Mouse (Mus musculus): ENCODE data around the gene Tnni1.

Gene Tnni1

DNA sequence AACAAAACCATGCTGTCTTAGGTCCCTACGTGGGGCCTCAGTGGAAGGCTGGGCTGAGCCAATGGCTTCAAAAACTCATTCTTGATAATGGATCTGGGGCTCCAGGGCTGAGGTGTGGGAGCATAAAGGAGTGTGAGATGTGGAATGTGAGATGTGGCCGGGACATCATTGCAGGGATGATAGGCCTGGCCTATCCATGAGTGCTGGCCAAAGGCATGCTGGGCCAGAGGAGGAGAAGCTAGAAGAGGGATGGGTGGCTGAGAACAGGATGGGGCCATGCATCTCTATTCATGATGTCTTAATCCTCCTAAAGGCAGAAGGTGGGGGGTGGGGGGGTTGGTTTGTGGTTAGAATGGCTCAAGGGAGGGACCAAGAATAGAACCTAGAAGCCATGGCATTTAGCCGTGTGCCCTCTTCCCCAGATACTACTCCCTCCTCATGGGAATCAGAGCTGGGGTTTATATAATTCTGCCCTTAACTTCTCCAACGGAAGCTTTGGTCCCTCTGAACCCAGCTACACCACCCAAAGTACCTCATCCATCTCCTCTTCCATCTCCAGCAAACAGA lies 11.8 kb upstream of the Tnni1 start:
- DNase-seq: no peak

DNA sequence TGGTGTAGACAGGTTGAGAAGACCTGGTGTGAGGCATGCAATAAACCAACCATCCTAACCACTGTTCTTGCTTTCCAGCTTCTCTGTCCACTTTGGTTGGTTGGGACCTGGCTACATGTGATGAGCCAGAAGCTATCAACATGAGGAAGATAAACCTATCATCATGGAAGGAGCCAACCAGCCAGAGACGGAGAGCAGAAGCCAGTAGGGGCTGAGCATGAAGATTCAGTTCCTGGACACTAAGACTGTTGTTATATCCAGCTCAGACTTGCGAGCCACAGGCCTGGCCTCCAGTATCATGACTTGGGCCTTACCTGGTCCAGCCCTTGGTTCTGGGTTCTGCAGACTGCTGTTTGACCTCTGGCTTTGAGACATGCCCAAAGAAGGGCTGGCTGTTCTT lies 10.8 kb upstream of the Tnni1 start:
- no peak for DNase-seq

DNA sequence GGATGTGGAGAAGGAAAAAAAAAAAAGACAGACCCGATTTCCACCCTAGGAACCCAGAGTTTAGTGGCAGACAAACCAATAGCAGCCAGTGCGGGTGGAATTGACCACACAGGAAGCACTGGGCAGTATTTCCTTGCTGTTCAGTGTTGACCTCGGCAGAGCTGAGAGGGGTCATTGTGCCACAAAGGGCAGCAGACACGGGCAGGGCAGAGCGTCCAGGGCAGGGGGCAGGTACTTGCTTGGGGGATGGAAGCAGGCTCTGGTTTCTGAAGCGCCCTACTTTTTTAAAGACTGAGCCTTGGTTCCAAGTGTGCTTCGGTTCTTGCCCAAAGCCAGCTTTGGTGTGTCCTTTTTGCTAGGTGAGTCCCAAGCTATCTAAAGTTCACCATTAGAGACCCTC lies 9.0 kb upstream of the Tnni1 start:
- no peak for DNase-seq

DNA sequence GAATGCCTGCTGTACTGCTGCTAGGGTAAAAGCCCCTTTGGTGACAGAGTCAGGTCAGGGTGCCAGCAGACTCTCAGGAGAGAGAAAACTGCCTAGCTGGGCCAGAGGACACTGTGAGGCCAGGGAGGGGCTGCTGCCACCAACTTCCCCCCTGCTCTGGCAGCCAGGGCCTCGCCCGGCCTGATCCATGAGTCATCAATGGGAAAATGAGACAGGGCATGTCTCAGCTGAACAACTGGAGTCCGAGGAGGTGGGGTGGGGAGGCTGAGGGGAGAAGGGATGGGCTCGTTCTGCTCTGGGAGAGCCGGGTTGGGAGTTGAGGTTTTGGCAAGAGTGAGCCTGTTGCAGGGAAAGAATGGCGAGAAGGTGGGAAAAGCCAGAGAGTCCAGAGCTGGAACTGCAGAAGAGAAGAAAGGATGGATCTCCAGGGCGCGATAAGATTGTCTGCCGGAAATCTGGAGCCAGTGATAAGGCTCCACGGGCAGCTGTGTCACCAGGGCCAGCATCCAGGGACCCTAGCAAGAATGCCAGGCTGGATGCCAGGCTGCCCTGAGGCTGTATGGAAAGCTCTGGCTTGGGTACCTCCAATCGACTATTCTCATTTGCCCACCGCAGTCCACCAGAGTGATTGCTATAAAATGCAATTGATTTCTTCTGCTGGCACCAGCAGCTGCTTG lies 8.2 kb upstream of the Tnni1 start:
- no peak for DNase-seq

DNA sequence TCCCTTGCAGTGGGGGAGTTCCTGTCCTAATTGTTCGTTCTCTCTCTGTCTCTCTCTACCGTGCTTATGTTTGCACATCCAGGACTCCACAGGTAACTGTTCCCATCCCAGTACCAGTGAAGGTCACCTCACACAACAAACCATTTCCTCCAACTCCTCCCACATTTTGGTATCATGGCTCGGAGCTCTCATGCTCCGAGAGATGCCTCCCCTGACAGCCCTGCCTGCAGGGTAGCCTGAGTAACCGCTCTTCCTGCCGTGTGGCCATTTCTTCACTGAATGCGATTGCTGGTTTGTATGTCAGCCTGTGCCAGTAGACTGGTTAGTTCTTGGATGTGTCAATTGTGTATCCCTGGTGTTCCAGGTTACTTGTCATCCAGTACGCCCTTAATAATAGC lies 7.7 kb upstream of the Tnni1 start:
- DNase-seq: no peak

DNA sequence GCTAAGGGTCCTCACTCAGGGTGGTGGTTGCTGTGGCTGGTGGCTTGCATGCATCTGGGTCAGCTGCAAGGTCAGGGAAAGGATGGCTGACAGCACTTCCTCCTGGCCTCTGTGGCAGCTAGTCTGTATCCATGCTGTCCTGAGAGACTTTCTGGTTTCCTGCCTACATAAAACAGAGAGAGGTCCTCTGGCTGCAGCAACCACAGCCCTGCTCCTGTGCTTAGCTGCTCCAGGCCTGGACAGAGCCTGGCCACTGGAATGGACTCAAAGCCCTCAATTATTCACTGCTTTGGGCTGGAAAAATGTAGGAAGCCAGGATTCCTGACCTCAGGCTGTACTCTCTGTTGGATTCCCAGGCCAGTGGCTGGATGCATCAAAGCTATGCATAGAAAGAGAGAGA lies 2.6 kb upstream of the Tnni1 start:
- DNase-seq: no peak

DNA sequence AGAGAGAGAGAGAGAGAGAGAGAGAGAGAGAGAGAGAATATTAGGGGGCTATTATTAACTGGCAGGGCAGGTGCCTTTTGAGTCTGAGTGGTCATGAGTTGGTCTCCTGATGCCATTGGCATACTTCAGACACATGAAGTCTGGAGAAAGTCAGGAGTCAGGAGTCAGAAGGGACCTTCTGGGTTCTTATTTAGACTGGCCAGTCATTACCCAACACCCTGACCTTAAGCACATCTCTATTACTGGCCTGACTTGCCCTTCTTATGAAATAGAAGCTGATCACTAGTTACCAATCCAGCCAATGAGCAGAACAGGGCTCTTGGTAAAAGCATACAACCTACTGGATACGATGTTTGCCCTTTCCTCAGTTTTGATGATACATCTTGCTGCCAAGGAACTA lies 2.2 kb upstream of the Tnni1 start:
- DNase-seq: no peak

DNA sequence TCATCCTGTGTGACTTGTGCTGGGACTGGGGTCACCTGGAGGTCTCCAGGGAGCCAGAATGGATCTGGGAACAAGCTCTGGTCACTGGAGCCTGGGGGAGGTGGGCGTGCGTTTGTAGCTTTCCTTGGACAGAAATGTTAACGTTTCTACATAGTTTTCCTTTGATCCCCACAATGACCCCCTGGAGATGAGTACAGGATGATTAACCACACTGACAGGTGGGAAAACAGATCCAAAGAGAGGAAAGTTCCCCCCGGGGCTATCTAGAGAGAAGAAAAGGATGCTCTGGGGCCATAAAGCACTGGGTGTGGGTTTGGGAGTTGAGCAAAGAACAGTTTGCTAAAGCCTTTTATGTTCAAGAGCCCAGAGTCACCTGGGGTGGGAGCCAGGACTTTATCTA lies 1.4 kb downstream of the Tnni1 start:
- DNase-seq: no peak

DNA sequence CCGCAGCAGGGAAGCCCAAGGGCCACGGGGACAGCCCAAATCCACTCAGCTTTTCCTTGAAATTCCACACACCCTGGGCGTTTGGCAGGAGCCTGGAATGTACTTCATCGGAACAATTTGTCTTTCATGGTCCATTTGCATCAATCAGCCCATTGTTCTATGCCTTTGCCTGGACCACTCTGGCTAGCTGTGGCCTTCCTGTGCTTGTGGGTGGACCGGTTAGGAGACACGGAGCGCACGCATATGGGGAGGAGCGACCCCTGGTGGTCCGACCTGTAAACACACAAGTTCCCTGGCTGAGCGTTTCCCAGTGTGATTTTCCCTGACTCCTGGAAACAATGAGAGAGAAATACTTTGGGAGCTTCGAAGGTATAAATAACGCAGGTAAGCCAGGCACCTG lies 2.0 kb downstream of the Tnni1 start:
- DNase-seq: peak; percentile 66

DNA sequence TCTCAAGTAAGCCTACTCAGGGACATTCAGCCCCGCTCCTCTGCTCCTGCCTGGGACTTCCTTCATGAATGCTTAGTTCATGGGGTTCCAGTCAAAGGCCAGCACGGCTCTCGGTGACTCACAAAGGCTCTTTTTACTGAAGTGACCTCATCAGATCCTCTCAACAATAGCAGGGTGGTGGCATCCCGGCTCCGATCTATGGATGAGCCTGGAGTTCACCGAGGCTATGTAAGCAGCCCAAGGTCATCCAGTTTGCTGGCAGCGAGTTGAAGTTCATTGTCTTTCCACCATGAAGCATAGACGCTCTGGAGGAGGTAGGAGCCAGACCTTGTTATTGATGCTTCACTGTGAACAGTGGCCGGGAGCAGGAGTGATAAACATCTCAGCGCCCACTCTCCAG lies 3.6 kb downstream of the Tnni1 start:
- DNase-seq: peak; percentile 42

DNA sequence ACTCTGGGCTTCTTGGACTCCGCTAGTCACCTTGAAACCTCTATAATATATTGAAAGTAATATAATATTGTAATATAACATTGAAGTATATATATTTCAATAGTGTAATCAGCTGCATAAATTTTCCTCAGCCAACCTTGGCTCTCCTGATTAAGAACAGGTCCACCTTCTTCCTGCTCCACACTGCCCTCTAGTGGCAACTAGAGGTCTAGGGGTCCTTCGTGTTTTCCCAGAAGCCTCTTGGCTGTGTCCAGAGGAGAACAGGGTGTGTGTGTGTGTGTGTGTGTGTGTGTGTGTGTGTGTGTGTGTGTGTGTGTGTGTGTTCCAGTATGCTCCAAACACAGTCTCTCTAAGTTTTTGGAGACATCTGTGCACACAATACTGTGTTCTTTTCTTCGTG lies 8.6 kb downstream of the Tnni1 start:
- peak; percentile 68 for DNase-seq

DNA sequence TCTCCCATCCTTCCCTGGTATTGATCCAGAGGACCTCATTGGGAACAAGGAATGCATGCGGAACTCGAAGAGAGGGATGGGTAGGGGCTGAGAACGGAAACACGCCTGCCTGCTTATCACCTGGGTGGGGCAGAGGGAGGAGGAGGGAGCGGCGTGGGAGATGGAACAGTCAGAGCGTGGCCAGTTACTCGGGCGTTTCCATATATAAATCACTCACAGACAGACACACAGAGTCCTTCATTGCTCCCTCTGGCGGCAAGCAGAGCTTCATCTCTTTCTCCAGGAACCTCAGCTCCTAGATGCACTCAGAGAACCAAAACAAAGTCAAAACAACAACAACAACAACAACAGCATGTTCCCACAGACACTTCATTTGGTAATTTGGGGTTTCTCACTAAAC lies 9.5 kb downstream of the Tnni1 start:
- peak; percentile 20 for DNase-seq

DNA sequence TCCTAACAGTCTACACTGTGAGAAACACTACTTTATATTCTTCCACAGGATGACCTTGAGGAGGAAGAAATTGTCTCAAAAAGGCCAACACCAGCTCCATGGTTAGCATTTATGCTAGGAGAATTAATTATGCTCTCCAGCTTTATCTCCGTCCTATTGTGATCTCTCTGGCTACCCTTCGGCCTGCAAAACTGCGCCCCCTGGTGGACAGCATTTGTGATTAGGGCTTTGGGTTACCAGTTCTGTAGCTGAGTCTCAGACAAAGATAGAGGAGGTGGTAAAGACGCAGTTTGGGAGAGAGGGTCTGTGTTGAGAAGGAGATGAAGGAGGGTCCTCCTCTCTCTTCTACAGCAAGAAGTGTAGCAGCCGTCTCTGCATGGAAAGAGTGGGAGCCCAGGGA lies 10.6 kb downstream of the Tnni1 start:
- DNase-seq: peak; percentile 64

DNA sequence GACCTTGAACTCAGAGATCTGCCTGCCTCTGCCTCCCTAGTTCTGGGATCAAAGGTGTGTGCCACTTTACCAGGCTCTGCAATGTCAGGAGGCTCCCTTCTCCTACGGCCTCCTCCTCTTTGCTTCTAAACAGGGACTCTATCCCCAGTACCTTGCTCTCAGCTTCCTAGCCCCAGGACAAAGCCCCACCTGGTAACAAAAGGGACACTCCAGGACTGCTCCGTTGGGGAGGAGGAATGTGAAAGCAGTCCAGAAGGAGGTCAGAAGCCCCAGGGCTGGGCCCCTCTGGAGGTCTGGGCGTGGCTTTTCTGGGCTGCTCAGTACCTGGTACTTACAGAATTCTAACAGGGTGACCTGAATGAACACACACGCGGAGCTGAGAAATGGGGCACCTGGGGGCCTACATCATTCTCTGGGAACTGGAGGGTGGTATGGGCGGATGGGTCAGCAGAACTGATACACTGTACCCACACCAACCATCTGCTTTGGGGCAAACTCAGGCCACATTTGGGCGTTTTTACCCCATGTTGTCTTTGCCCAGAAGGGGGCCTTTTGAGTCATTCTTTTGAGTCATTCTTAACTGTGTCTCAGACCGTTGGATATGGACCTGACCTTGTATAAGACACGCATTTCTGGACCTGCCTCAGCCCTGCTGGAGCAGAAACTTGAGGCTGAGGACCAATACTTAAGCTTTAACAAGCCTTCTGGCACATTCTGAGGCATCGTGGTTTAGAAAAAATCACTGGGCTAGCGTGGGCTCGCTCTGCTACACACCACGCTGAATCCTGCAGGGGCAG lies 13.1 kb downstream of the Tnni1 start:
- DNase-seq: no peak

DNA sequence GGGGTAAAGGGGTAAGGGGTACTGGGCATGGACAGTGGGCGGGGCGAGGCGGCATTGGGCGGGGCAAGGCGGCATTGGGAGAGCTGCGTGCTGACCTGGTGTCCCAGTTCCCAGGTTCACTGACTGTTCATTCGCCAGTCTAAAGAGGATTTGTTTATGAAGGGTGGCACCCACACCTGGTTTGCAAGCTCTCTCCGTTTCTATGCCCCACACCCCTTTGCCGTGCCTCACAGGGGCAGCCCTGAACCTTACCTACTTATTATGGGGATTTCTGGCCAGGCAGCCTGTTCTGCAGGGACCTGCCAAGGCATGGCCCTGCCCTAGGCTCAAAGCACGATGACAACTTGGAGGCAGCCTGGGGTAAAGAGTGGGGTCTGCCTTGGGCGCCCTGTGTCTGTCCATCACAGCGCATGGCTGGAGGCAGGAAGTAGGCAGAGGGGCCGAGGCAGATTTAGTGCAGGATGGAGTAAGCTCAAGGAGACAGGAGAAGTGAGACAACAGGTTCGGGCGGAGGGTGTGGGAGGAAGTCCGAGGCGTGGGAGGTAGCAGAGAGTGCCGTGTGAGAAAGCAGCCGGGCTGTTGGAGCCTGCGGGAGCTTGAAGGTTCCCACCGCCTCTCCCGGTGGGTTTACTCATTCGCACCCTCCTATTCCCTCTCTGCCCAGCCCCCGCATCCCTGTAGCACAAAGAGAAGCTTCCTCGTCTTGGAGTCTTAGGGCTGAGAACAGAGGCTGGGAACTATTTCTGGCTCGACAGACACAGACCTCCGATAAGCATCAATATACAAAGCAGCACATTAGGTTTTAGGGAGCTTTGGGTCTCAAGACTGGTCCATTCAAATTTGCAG lies 14.4 kb downstream of the Tnni1 start:
- peak; percentile 85 for DNase-seq

DNA sequence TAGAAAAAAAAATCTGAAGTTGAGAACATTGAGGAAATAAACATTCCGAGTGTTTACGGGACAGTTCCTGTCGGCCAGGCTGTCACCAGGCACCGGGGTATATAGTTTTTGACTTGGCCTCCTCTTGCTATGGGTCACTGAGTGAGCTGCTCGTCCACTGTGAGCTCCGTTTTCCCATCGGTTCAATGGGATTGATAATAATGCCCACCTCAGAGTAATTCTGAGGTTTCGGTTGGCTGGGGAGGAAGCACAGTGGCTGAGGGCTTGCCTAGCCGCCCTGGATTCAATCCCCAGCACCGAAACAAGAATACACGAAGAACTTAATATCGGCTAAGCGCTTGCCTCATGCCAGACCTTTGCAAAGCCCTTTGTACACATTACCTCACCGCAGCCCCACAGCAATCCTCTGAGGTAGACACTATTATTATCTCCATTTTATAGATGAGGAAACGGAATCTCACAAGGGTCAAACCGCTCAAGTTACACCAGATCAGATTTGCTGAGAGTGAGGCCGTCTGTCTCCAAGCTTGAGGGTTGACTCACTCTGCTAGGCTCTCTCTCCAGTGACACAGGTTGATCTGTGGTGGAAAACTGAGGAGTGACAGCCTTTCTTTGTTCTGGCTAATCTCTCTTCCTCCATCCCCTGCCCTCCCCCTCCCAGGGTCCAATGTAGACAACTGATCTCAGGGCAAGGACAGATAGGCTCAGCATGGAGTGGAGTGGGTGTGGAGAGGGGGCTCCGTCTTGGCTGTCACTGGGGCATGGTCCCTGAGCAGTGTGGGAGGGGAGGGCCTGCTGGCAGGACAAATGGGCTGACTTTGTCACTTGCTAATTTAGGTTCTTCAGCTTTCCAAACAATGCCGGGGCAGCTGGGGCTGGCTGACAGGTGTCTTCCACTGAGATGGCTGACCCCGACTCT lies 15.2 kb downstream of the Tnni1 start:
- DNase-seq: no peak

DNA sequence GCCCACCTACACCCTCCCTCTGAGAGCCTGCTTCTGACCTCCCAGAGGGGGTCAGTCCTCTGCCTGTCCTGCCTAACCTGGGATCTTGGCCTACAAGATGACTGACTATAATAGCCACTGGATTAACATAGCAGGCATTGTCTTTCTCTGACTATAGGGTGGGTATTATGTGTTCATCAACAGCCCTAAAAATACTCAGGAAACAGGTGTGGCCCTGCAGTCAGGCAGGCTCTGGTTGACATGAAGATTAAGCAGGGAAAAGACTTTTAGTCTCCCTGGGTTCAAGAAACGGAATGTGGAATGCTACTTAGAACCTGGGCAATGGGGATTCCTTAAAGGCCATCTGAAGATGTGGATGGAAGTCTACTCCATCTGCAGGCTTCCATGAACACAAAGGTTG lies 19.3 kb downstream of the Tnni1 start:
- no peak for DNase-seq

DNA sequence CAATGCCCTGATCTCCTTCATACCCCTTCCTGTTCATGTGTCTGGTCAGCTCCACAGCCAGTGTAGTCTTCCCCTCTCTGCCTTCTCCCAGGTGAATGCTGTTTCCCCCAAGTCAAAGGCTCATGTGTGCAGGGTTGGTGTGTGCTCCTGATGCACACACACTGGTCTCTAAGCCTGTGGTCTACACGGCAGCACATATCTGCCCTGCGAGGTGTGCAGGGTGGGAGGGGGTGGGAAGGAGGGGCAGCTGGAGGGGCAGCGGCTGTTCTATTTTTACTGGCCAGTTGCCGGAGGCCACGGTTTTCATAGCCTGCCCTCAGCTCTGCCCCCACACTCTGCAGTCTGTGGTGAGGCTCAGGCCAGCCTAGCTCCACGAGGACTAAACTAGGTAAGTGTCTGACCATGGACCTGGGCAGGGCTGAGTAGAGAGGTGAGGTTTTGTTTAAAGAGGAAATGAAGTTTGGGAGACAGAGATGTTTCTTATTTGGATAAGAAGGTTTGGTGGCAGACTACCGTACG lies 19.9 kb downstream of the Tnni1 start:
- DNase-seq: no peak

DNA sequence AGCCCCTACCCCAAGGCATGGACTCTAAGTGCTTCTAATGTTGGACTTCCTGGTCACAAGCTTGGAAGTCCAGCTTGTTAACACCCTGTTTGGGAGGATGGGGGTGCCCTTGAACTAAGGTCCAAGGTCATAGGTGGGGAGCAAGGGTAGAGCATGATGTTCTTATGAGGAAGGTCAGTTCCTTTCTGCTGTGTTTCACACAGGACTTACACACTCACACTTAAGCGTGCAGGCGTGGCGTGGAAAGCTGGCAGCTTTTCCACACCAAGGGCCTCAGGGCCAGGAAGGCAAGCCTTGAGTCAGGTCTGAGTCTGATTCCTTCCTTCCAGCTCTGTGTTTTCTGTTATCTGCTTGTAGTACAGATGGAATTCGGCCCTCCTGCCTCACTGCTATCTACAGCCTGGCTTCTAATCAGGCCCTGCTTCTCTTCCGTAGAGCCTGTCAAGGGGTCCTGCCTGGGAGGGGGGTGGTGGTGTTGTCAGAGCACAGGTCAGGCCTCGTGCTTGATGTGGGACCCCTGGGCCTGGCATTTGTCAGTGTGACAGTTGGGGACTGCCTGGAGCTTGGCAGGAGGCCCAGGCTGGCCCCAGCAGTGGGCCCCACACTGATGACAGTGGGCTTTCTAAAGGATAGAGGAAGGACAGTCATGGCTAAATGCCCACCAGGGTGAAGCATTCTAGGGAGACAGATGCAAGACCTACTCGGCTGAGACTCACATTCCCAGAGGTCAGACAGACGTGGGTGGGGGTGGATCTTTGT lies 21.1 kb downstream of the Tnni1 start:
- no peak for DNase-seq

DNA sequence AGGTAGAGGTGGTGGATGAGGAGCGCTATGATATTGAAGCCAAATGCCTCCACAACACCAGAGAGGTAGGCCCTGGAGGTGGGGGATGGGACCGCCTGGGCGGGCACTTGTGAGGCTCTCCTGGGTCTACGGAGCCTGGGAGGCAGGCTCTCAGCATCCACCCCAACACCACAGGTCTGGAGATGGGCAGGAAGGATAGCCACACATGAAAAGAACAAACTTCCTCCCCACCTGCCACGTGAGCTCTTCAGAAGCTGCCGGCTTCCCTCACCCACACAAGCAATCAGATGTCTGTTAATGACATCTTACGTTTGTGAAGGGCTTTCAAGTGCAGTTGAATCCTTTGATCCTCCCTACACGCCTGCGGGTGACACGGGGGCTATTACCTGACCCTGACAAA lies 28.3 kb downstream of the Tnni1 start:
- no peak for DNase-seq

DNA sequence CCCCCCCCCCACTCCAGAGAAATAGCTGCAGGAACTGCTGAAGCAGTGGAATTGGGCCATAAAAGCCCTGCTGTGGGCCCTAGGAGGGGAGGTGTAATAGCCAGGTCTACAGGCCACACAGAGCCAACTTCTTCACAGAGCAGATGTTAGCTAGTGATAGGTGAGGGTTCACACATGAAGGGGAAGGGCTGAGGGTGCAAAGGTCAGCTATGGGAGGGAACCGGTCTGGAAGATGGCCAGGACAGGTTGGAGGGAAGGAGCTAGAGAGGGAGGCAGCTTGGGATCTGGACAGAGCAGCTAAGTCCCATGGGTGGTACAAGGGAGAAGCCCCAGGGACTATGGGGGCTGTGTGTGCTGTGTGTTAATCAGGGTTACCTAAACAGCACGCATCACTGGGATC lies 30.9 kb downstream of the Tnni1 start:
- DNase-seq: no peak
